Mouse (Mus musculus) kidney, adult 8-10 months (tissue): ENCODE measurements around the gene Adam30.

Source experiments
- DNase-seq, 2 experiments: peaks; one replicate each; pipeline ENCODE4 v3.0.0; 2022

The Adam30 gene

GRCm38 (mm10) chr3:98197711-98198532 lies 37.5 kb downstream of the Adam30 start:
- no peak for DNase-seq

GRCm38 (mm10) chr3:98199747-98200146 lies 39.3 kb downstream of the Adam30 start:
- peak in 1 of 2 experiments; percentile 12 for DNase-seq

- DNase-seq = no peak
Measured at GRCm38 (mm10) chr3:98203282-98203681, 42.9 kb downstream of the Adam30 start.

- no peak for DNase-seq
Measured at GRCm38 (mm10) chr3:98206977-98207376, 46.5 kb downstream of the Adam30 start.

- DNase-seq = no peak
Measured at GRCm38 (mm10) chr3:98209161-98209560, 48.7 kb downstream of the Adam30 start.

- no peak for DNase-seq
Measured at GRCm38 (mm10) chr3:98210860-98211259, 50.4 kb downstream of the Adam30 start.

GRCm38 (mm10) chr3:98211301-98212081 lies 51.1 kb downstream of the Adam30 start:
- no peak for DNase-seq
